Mouse (Mus musculus): Measurements from ENCODE around the gene Pir.

Pir gene

GRCm38 (mm10) chrX:164330766-164331165 is 61.6 kb downstream of the Pir start:
- no peak for DNase-seq (ENCODE audit: low read depth, low spot score)

DNA sequence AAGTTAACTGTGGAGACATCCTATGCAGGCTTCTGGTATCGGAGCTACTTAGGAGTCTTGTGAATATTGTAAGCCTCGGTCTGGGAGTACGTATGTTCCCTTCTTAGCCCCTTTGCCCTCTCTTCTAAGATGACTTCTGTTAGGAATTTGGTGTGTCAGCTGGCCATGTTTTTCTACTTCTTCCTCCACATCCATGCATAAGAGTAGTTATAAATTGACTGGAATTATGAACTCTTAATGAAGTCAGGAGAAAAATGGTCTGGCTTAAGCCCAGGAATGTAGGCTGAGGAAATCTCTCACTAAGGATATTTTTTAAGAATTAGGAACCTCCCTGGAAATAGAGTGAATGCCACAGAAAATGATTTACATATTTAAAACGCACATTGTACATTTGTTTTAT is 69.4 kb downstream of the Pir start:
- no peak for DNase-seq (ENCODE audit: low read depth, low spot score)

- no peak for DNase-seq (ENCODE audit: low read depth, low spot score)
These were observed 76.3 kb downstream of the Pir start for GRCm38 (mm10) chrX:164345359-164345938.

GRCm38 (mm10) chrX:164348937-164349336 is 79.8 kb downstream of the Pir start:
- DNase-seq (ENCODE audit: low read depth, low spot score) = no peak

- DNase-seq (ENCODE audit: low read depth, low spot score) = no peak
These were observed 96.1 kb downstream of the Pir start for GRCm38 (mm10) chrX:164365153-164365865.

DNA sequence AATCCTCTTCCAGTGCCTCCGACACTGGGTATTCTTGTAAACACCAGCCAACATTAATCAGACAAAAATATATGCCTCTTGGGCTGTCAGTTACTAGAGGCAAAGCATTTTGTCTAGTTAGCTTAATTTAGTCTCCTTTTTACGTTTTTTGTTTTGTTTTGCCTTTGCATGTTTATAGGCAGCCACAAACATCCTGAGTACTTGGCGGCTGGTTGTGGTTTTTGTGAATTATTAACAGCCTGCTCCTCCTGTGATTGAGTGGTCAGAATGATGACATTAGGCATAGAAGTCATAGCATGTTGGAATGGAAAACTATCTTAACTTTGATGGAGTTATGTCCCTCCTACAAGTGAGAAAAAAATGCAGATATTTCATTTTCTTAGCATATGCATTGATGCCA is 101.4 kb downstream of the Pir start:
- DNase-seq (ENCODE audit: low read depth, low spot score) = no peak

DNA sequence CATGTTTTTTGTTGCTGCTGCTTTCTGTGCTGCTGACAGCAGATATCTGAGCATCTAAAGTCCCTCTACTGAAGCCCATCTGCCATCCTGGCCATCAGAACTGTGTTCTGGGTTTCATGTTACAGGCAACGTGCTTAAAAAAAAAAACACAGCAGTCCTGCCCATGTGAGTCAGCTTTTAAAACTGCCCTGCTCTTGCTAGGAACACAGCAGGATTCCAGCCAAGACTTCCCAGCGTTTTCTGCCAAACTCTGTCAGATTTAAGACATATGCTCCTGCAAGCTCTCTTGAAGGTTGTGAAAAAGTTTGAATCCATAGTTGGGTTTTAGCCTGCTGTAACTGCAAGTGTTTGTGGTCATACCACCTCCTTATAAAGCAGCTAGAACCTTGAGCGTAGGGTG is 103.9 kb downstream of the Pir start, which contains the start of gene Vegfd:
Vegfd (plus strand) TSS at position 298 of the 400 bp plus-strand sequence.
- no peak for DNase-seq (ENCODE audit: low read depth, low spot score)

DNA sequence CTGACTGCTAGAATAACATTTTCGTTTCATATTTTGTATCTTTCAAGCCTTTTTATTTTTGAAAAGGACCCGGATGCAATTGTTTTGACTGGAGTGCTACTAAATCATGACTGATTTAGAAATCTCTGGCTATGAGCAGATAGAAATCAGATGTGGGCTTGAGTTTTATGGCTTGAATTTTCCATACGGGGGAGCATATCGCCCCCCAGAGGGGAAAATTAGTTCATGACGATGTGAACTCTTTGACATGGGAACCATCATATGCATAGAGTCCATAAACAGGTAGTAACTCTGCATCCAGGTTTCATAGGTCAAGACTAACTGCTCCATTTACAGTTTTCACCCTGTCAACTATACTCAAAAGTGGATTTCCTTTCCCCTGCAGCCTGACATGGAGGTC is 105.4 kb downstream of the Pir start:
- no peak for DNase-seq (ENCODE audit: low read depth, low spot score)

DNA sequence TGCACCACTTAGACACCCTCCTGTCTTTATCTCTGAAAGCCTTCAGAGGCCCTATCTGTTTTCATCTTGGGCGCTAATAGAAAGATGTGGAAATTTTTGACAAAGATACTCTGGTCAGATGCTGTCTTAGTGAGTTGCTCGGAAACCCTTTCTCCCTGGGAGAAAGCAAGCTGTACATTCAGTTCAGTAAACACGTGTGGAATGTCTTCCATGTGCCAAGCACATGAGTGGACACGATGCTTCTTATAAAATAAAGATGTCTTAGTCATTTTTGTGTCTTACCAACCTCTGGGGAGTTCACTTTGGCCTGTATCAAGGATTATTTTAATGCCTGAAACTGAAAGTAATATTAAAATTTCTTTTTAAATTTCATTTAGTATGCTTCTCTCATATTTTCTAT is 110.5 kb downstream of the Pir start:
- no peak for DNase-seq (ENCODE audit: low read depth, low spot score)

DNA sequence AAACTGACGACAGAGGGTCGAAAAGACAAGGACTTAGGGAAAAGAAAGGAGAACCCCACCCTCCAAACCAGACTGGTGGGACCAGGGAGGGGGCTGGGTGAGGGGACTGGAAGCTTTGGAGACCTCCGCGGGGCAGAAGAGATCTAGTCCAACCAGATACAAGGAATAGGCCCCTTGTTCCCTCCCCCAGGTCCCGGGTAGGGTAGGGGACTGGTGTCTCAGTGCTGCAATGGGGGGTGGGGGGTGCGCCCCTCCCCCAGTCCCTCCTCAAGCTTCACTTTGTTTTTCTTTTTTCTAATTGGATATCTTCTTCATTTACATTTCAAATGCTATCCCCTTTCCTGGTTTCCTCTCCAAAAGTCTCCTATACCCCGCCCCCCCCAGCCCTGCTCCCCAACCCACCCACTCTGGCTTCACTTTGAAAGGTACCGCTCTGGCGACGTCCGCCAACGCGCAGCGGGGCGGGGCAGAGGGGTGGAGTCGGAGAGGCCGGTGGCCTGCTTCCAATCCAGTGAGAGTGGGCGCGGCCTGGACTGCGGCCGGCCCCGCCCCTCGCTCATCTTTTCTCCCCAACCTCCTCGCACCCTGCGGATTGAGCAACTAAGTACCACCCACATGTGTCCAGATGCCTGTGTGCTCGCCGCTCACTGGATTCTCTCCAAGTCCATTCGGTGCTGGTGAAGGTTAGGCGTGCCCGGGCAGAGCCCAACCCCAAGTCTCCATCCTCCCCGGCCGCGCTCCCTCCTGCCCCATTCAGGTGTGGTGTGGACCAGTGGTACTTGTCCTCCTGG is 112.6 kb downstream of the Pir start:
- peak; percentile 86 for DNase-seq (ENCODE audit: low read depth, low spot score)

DNA sequence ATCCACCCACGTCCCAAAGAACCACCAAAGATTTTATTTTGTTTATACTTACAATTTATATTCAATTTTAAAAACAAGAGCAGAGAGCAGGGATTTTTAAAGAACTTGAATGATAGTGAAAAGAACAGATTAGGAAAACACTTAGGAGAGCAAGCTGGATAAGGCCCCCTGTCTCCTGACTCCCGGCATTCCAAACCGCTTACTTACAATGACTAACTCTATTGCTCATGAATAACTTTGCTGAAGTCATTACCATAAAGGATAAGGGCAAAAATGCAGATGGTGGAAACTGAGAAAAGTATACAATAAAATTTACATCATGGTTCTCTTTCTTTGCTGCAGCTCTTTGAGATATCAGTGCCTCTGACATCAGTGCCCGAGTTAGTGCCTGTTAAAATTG is 124.9 kb downstream of the Pir start:
- no peak for DNase-seq (ENCODE audit: low read depth, low spot score)

- DNase-seq (ENCODE audit: low read depth, low spot score) = peak; percentile 53
These were observed 129.3 kb downstream of the Pir start for GRCm38 (mm10) chrX:164398456-164398855.

- no peak for DNase-seq (ENCODE audit: low read depth, low spot score)
These were observed 136.0 kb downstream of the Pir start for GRCm38 (mm10) chrX:164405080-164405649.

DNA sequence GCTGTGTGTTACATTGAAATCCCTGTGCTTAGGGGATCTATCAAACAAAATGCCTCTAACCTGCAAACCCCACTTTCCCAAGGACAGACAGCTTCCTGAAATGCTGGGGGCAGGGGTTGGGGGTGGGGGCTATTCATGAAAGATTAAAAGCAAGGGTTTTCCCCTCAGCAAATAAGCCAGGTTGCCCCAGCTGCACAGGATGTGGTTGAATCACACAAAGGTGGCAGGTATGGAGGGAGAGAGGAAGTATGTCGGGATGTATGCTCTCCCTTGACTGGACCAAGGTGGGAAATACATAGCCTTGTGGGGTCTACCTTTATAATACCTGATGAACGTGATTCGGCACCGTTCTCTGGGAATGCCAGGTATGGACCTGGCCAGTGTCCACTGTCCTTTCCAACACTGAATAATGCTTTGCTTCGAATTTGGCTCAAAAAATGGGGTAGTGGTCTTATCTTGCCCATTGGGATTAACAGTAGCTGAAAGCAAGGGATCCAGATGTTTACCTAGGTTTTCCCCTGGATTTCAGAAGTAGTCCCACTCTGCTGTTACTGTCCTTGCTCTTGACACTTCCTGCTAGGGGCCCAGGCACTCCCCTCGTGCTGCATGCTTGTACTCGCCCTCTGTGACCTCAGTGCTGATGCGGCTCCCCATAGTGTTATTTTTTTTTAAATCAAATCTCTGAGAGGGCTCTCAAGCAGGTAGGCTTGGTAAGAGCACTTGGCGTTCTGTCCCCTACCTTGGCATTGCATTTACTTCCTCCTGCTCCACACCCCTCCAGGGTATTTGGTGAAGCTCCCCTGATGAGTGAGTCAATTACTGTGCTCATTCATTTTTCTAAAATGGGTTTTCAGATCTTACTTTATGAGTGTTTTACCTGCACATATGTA is 137.2 kb downstream of the Pir start:
- peak; percentile 51 for DNase-seq (ENCODE audit: low read depth, low spot score)

GRCm38 (mm10) chrX:164408301-164408927 is 139.2 kb downstream of the Pir start:
- DNase-seq (ENCODE audit: low read depth, low spot score) = no peak

GRCm38 (mm10) chrX:164410562-164410961 is 141.4 kb downstream of the Pir start:
- DNase-seq (ENCODE audit: low read depth, low spot score) = no peak

DNA sequence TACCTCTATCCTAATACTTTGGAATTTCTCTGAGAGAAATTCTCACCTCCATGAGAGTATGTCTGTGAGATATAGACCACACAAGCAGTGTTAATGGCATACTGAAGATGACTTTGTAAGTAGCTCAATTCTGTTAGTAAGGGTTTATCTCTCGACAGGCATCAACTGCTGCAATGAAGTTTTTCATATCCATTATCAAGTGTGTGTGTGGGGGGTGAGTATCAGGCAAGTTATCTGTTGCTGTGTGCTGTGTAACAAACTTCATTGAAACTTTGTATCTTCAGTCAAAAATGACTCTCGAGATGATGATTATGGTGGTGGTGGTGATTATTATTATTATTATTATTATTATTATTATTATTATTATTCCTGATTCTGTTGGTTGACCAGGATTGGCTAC is 147.6 kb downstream of the Pir start:
- no peak for DNase-seq (ENCODE audit: low read depth, low spot score)

GRCm38 (mm10) chrX:164418008-164418407 is 148.8 kb downstream of the Pir start:
- DNase-seq (ENCODE audit: low read depth, low spot score) = no peak

DNA sequence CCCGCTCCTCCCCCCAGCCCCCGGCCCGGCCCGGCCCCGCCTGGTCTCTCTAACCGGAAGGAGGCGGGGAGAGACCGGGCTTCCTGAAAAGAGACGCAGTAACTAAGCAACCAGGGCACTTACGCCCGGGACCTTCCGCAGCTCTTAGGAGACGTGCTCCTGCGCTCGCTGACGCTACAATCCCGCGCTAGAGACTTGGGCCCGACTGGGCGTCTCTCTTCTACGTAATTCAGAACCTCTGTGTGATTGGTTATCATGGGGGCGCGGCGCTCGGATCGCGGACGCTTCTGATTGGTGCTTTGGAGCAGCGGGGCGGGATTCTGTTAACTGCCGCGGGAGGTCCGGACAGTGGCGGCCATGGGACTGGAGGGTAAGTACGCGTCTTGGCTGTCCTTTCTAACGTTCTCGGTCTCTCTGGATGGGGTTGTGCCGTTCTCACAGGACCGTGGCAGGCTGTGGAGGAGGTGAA is 150.3 kb downstream of the Pir start, which contains the start of gene Piga:
Piga (plus strand) TSS at position 317 of the 469 bp plus-strand sequence.
- peak; percentile 95 for DNase-seq (ENCODE audit: low read depth, low spot score)

- DNase-seq (ENCODE audit: low read depth, low spot score) = no peak
These were observed 150.8 kb downstream of the Pir start for GRCm38 (mm10) chrX:164419955-164420354.

GRCm38 (mm10) chrX:164420518-164420917 is 151.3 kb downstream of the Pir start:
- no peak for DNase-seq (ENCODE audit: low read depth, low spot score)
